Mouse (Mus musculus) small intestine, adult 2 months (tissue): ENCODE data around the gene Isca1.

Experiments
- CTCF ChIP-seq: fragments of 200-500 bp; IDR thresholded peaks from 2 replicates; pipeline ENCODE4 v1.5.1; 2012; ENCODE audit warnings: low read depth, mild to moderate bottlenecking, control low read depth, inconsistent platforms, low read length, moderate library complexity, mixed read lengths; ENCODE audit not compliant: insufficient replicate concordance, insufficient read length; ENCODE audit errors: extremely low read depth
- POLR2A ChIP-seq: fragments of 200-500 bp; IDR thresholded peaks from 2 replicates; pipeline ENCODE4 v1.6.1; 2012; ENCODE audit warnings: low read depth, mild to moderate bottlenecking, control low read depth, inconsistent platforms, low read length, moderate library complexity

GRCm38 (mm10) chr13:59745462-59745861 is 24.1 kb downstream of the Isca1 start:
- no peak for TF ChIP-seq CTCF
- no peak for TF ChIP-seq POLR2A
